Mouse (Mus musculus): Measurements from ENCODE around the gene Taf6. TPM values are rescaled to one million over a fixed set of nuclear protein-coding genes. Genes with fewer than 3 reads are reported as not detected.

Taf6 gene
- polyA plus RNA-seq, 1 experiment from 2014 or later: 70.0 TPM

MicroRNA genes within 50 kb of the gene (microRNA counts, 519-probe panel; counts per million panel counts)
- 3,726 counts per million, percentile 90 among the panel's probes with 10 or more counts for microRNA mmu-miR-106b
- microRNA mmu-miR-25: 4,469 counts per million, percentile 97 among the panel's probes with 10 or more counts
- 3,726 counts per million, percentile 90 among the panel's probes with 10 or more counts for microRNA mmu-miR-93

Other genes starting within 250 kb of the Taf6 start
- gene Gjc3, start 224.4 kb downstream of the Taf6 start, polyA plus RNA-seq (2015; fragmentation: Nextera tagmentation; extraction: Ambion mirVana): 0.64 and 0.81 TPM in 2 replicates
- gene Azgp1, start 205.9 kb downstream of the Taf6 start, polyA plus RNA-seq (2015; fragmentation: Nextera tagmentation; extraction: Ambion mirVana): 0.14 and 0.25 TPM in 2 replicates
- not detected in 2 replicates for gene Smok3a, start 166.2 kb downstream of the Taf6 start, polyA plus RNA-seq (2015; fragmentation: Nextera tagmentation; extraction: Ambion mirVana)
- not detected in 2 replicates for gene Smok3b, start 166.0 kb downstream of the Taf6 start, polyA plus RNA-seq (2015; fragmentation: Nextera tagmentation; extraction: Ambion mirVana)
- gene Smok3c, start 134.3 kb downstream of the Taf6 start, polyA plus RNA-seq (2015; fragmentation: Nextera tagmentation; extraction: Ambion mirVana): not detected in 2 replicates
- 13.7 and 15.0 TPM in 2 replicates for gene Zkscan1, start 102.4 kb downstream of the Taf6 start, polyA plus RNA-seq (2015; fragmentation: Nextera tagmentation; extraction: Ambion mirVana)
- gene Zscan21, start 70.5 kb downstream of the Taf6 start, polyA plus RNA-seq (2015; fragmentation: Nextera tagmentation; extraction: Ambion mirVana): 43.3 and 45.9 TPM in 2 replicates
- gene Zfp113, start 31.7 kb downstream of the Taf6 start, polyA plus RNA-seq (2015; fragmentation: Nextera tagmentation; extraction: Ambion mirVana): 15.8 and 16.4 TPM in 2 replicates
- gene Cops6, start 26.4 kb downstream of the Taf6 start, polyA plus RNA-seq (2015; fragmentation: Nextera tagmentation; extraction: Ambion mirVana): 276 and 300 TPM in 2 replicates
- 19.8 and 20.6 TPM in 2 replicates for gene Ap4m1, start 15.4 kb downstream of the Taf6 start, polyA plus RNA-seq (2015; fragmentation: Nextera tagmentation; extraction: Ambion mirVana)
- gene Mcm7, start 15.0 kb downstream of the Taf6 start, polyA plus RNA-seq (2015; fragmentation: Nextera tagmentation; extraction: Ambion mirVana): 153 and 165 TPM in 2 replicates
- gene Cnpy4, start within 50 bp of the Taf6 start, polyA plus RNA-seq (2015; fragmentation: Nextera tagmentation; extraction: Ambion mirVana): 37.0 and 38.8 TPM in 2 replicates
- 7.5 TPM in 2 replicates for gene Mblac1, start 6.9 kb upstream of the Taf6 start, polyA plus RNA-seq (2015; fragmentation: Nextera tagmentation; extraction: Ambion mirVana)
- gene Nxpe5, start 38.4 kb upstream of the Taf6 start, polyA plus RNA-seq (2015; fragmentation: Nextera tagmentation; extraction: Ambion mirVana): not detected in 2 replicates
- 80.6 and 90.1 TPM in 2 replicates for gene Lamtor4, start 68.0 kb upstream of the Taf6 start, polyA plus RNA-seq (2015; fragmentation: Nextera tagmentation; extraction: Ambion mirVana)
- gene BC037034, start 76.6 kb upstream of the Taf6 start, polyA plus RNA-seq (2015; fragmentation: Nextera tagmentation; extraction: Ambion mirVana): 4.8 and 5.1 TPM in 2 replicates
- gene Gal3st4, start 85.4 kb upstream of the Taf6 start, polyA plus RNA-seq (2015; fragmentation: Nextera tagmentation; extraction: Ambion mirVana): 1.0 and 1.4 TPM in 2 replicates
- not detected in 2 replicates for gene Gm43720, start 92.5 kb upstream of the Taf6 start, polyA plus RNA-seq (2015; fragmentation: Nextera tagmentation; extraction: Ambion mirVana)
- 13.7 and 15.2 TPM in 2 replicates for gene Gpc2, start 92.6 kb upstream of the Taf6 start, polyA plus RNA-seq (2015; fragmentation: Nextera tagmentation; extraction: Ambion mirVana)
- gene Stag3, start 92.8 kb upstream of the Taf6 start, polyA plus RNA-seq (2015; fragmentation: Nextera tagmentation; extraction: Ambion mirVana): 2.0 and 2.9 TPM in 2 replicates
- 0.18 and 0.47 TPM in 2 replicates for gene Pvrig, start 154.5 kb upstream of the Taf6 start, polyA plus RNA-seq (2015; fragmentation: Nextera tagmentation; extraction: Ambion mirVana)

Data from intestine, embryonic 15.5 days (tissue).